Mouse (Mus musculus) heart, postnatal 0 days (tissue): Measurements from ENCODE around the gene BC049762.

ENCODE experiments used
- CTCF ChIP-seq: IDR thresholded peaks from 2 replicates; pipeline ENCODE4 v1.5.1; 2016; ENCODE audit warnings: antibody characterized with exemption, control low read depth, low read depth
- EP300 ChIP-seq: IDR thresholded peaks from 2 replicates; pipeline ENCODE4 v1.6.1; 2016; ENCODE audit warnings: antibody characterized with exemption, low read depth

GRCm38 (mm10) chr11:51214021-51214420 is 48.8 kb downstream of the BC049762 start:
- TF ChIP-seq CTCF (no peak), EP300 (no peak)
